Mouse (Mus musculus) limb, embryonic 13.5 days (tissue): ENCODE measurements around the gene Glis1. TPM values are rescaled to one million over a fixed set of nuclear protein-coding genes. Genes with fewer than 3 reads are reported as not detected.
"Not testable (repeated sequence)": the region's sequence is repeated elsewhere in the genome, so short reads cannot be mapped to it uniquely, and the experiment has no call there.

Source experiments
- ATAC-seq: fragments of 200-750 bp; cut with Nextera tagmentation; 2 replicates; pipeline ENCODE4 v1.8.0; 2017; ENCODE audit warnings: low read depth, moderate number of reproducible peaks, moderate TSS enrichment; ENCODE audit not compliant: low FRiP score
- H3K27ac ChIP-seq: fragments of 300-500 bp; sonication (generic); 2 replicates; pipeline ENCODE4 v1.5.1; 2015; ENCODE audit warnings: inconsistent platforms, mild to moderate bottlenecking, moderate library complexity
- H3K27me3 ChIP-seq: fragments of 300-500 bp; sonication (generic); 2 replicates; pipeline ENCODE4 v1.6.1; 2015; ENCODE audit warnings: mild to moderate bottlenecking, inconsistent platforms
- H3K36me3 ChIP-seq: fragments of 300-500 bp; sonication (generic); 2 replicates; pipeline ENCODE4 v1.6.1; 2015; ENCODE audit warnings: inconsistent platforms, mild to moderate bottlenecking, moderate library complexity
- H3K4me1 ChIP-seq: fragments of 300-500 bp; sonication (generic); 2 replicates; pipeline ENCODE4 v1.6.1; 2015; ENCODE audit warnings: inconsistent platforms
- H3K4me2 ChIP-seq: fragments of 300-500 bp; sonication (generic); replicated peaks from 2 replicates; pipeline ENCODE4 v1.6.1; 2015; ENCODE audit warnings: inconsistent platforms, mild to moderate bottlenecking, moderate library complexity
- H3K4me3 ChIP-seq: fragments of 300-500 bp; sonication (generic); 2 replicates; pipeline ENCODE4 v1.5.1; 2015; ENCODE audit warnings: moderate library complexity, mild to moderate bottlenecking, inconsistent platforms
- H3K9ac ChIP-seq: fragments of 300-500 bp; sonication (generic); 2 replicates; pipeline ENCODE4 v1.6.1; 2015; ENCODE audit warnings: mild to moderate bottlenecking, inconsistent platforms
- H3K9me3 ChIP-seq: fragments of 300-500 bp; sonication (generic); 2 replicates; pipeline ENCODE4 v1.6.1; 2016; ENCODE audit warnings: inconsistent platforms
- WGBS: fragments of 180-500 bp; shearing (Covaris S2); methylation state at CpG from one replicate; pipeline ENCODE4 v1.1.7; 2015; 5-methylcytosine and 5-hydroxymethylcytosine counted together
- polyA plus RNA-seq: library from polyadenylated mRNA; unstranded; fragments of >200 nt; fragmentation: Nextera tagmentation; extraction: Ambion mirVana; gene quantifications from 2 replicates; pipeline ENCODE4 v1.2.1, GENCODE M21; 2015

Glis1 gene
- polyA plus RNA-seq, 1 experiment from 2014 or later, result 10.9 TPM

DNA sequence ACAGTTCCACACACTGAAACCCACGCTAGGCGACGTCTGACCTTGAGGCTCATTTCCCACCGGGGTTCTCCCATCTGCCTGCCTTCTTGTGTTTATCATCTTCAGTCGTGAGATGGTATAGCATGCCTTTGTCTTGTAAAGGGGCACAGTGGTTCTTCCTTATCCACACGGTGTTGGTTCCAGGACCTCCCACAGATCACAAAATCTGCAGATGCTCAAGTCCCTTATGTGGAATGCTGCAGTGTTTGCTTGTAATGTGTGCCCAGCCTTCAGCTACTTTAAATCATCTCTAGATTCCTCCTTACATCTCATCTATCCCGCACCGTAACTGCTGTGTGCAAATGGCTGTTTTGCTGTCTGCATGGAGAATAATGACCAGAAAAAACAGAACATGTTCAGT is 154.7 kb downstream of the Glis1 start:
- no peak overlapping the region for H3K4me2 ChIP-seq
- H3K27me3 ChIP-seq, result peaks cover 7% of the 10 kb centered on the region; the same call in 1 of the 2 replicates
- H3K4me1 ChIP-seq, result peaks cover 57% of the 10 kb centered on the region
- no peaks in the 10 kb centered on the region for H3K9me3 ChIP-seq
- no peak overlapping the region for H3K4me3 ChIP-seq
- no peaks in the 10 kb centered on the region for H3K36me3 ChIP-seq
- H3K27ac ChIP-seq, result no peak overlapping the region; the same call in 1 of the 2 replicates
- no peak for ATAC-seq
- H3K9ac ChIP-seq, result no peak overlapping the region
- WGBS, result 77% methylated on average over 8 of the region's 8 CpGs

DNA sequence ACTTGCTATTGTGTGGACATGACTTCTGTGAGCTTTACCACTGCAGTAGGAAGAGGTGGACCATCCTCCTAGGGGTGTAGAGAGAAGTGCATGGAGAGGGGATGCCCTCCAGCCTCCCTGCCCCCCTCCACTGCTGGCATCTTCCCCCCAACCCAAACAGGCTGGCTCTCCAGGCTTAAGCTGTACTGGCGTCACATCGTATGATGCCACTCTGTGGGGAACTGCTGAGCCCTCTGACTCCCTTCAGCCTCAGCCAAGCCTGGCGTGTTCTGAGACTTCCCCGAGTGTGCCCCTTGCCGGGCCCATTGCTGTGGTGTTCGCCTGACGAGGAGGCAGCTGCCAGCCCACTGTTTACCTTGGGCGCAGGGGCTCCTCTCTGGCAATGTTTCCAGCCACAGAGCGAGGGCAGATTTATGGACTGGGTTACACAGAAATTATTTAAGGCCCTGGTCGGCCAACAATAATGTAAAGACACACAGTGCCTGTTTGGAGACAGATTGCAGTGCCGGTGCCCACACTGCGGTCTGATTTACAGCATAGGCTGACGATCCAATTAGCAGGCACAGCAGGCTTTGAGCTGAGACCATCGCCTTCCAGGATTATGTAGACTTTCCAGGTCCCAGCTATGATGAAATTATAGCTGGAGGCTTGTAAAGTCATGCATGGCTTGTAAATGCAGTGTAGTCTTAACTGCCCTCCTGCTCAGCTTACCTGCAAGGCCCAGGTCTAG is 156.6 kb downstream of the Glis1 start:
- Histone ChIP-seq H3K9ac (peak overlapping the region; percentile 31; the same call in 1 of the 2 replicates), H3K4me1 (peaks cover 57% of the 10 kb centered on the region), H3K27me3 (peaks cover 7% of the 10 kb centered on the region; the same call in 1 of the 2 replicates), H3K36me3 (no peaks in the 10 kb centered on the region), H3K9me3 (no peaks in the 10 kb centered on the region), H3K27ac (peak overlapping the region; percentile 78; the same call in 1 of the 2 replicates), H3K4me2 (0 out of 2 replicates have a peak overlapping the region, but pooled peaks have one; percentile 27), H3K4me3 (no peak overlapping the region)
- peak; percentile 82 for ATAC-seq
- 14% methylated on average over 14 of the region's 14 CpGs for WGBS

GRCm38 (mm10) chr4:107593426-107593825 is 159.0 kb downstream of the Glis1 start:
- ATAC-seq, result no peak
- Histone ChIP-seq H3K27me3 (peaks cover 7% of the 10 kb centered on the region; the same call in 1 of the 2 replicates), H3K36me3 (no peaks in the 10 kb centered on the region), H3K4me1 (peaks cover 57% of the 10 kb centered on the region), H3K4me2 (no peak overlapping the region), H3K4me3 (no peak overlapping the region), H3K9me3 (no peaks in the 10 kb centered on the region), H3K27ac (no peak overlapping the region), H3K9ac (no peak overlapping the region)
- WGBS, result 77% methylated on average over 4 of the region's 4 CpGs

DNA sequence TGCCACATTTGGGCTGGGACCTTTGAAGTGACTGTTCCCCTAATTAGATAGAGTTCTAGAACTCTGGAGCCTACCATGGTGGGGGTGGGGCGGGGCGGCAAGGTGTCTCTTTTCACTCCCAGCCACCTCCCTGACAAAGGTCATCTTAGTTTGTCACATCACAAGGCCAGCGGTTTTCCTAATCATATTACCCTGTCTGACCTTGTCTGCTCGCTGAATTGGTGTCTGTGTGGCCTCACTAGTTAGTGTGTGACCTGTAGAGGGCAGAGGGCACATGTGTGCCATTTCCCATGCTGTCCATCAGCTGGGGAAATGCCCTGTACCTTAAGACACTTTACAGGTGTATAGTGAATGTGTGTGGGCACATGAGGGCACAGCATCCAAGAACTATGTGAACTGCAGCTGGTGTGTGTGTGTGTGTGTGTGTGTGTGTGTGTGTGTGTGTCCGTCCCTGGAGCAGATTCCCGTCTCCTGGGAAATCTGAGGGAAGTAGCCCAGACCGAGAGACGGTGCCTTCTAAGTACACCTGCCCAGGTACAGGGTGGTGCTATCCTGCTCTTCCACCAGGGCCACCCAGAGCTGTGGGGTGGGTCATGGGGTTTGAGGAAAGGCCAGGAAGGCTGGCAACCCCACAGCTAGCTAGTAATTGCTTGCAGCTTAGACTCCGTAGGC is 163.0 kb downstream of the Glis1 start:
- Histone ChIP-seq H3K36me3 (no peaks in the 10 kb centered on the region), H3K27me3 (peaks cover 3% of the 10 kb centered on the region; the same call in 1 of the 2 replicates), H3K9ac (peak overlapping the region; percentile 43; the same call in 1 of the 2 replicates), H3K4me1 (peaks cover 34% of the 10 kb centered on the region), H3K4me2 (peak overlapping the region; percentile 25), H3K9me3 (no peaks in the 10 kb centered on the region), H3K4me3 (no peak overlapping the region), H3K27ac (peak overlapping the region; percentile 69; the same call in 1 of the 2 replicates)
- WGBS, result 26% methylated on average over 9 of the region's 9 CpGs
- ATAC-seq, result no peak

DNA sequence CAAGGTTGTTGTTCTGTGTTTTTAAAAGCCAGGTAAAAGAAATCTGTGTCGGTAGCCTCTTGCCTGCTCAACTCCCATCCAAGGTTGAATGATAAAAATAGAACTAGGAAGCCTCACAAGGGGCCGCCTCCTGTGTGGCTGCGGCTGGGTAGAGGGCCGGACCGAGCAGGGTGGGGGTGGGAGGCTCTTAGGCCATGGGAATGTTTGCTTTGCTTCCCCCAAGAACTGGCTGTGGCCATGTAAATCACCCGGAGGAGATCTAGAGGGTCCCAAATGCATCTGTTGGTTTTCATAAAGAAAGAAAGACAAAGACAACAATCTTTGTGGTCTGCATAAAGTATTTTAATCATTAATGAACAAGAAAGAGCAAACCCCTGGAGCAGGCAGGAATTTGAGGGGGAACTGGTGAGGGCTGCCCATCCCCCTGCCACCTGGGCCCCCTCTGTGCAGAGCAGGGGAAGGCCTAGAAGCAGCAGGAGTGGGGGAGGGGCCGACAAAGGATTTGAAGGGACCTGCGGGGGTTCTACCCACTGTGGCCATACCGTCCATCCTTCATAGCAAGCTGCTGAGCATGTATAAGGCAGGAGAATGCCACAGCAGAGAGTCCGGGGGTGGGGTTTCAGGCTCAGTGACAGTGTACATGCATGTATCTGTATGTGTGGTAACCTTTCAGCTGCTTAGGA is 163.6 kb downstream of the Glis1 start:
- Histone ChIP-seq H3K4me3 (no peak overlapping the region), H3K4me2 (peak overlapping the region; percentile 25), H3K36me3 (no peaks in the 10 kb centered on the region), H3K9me3 (no peaks in the 10 kb centered on the region), H3K27me3 (peaks cover 3% of the 10 kb centered on the region; the same call in 1 of the 2 replicates), H3K27ac (peak overlapping the region; percentile 69; the same call in 1 of the 2 replicates), H3K4me1 (peaks cover 38% of the 10 kb centered on the region), H3K9ac (peak overlapping the region; percentile 43)
- 11% methylated on average over 10 of the region's 10 CpGs for WGBS
- peak; percentile 54; the same call in 1 of the 2 replicates for ATAC-seq

DNA sequence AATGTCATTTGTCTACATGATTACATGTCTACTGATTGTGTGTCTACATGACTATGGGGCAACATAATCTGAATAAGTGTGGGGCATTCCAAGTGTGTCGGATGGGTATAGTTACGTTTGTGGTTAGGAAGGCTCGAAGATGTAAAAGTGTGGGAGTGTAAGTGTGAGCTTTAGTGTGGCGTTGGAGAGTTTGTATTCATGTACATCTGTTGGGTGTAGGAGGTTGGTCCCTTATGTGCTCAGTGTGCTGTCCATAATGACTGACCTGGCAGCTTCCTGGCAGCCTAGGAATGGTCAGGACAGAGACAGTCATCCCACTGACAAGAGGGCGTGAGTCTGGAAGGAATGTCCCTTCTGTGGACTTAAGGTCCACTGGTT is 164.2 kb downstream of the Glis1 start:
- H3K27ac ChIP-seq, result peak overlapping the region; percentile 69; the same call in 1 of the 2 replicates
- H3K27me3 ChIP-seq, result not testable (repeated sequence)

GRCm38 (mm10) chr4:107602284-107602683 is 167.9 kb downstream of the Glis1 start:
- Histone ChIP-seq H3K4me3 (no peak overlapping the region), H3K9me3 (no peaks in the 10 kb centered on the region), H3K27me3 (0 out of 2 replicates have a peak, but pooled peaks cover 3% of the 10 kb centered on the region), H3K36me3 (no peaks in the 10 kb centered on the region), H3K9ac (no peak overlapping the region), H3K4me1 (peaks cover 51% of the 10 kb centered on the region), H3K4me2 (no peak overlapping the region), H3K27ac (no peak overlapping the region)
- WGBS, result 76% methylated on average over 7 of the region's 7 CpGs
- ATAC-seq, result no peak

More for the DNA sequence above, 164.2 kb downstream of the Glis1 start:
- H3K9ac ChIP-seq, ATAC-seq, H3K36me3 ChIP-seq, H3K9me3 ChIP-seq, H3K4me2 ChIP-seq, H3K4me3 ChIP-seq: not testable (repeated sequence)
- peaks cover 41% of the 10 kb centered on the region for H3K4me1 ChIP-seq
- WGBS, result 88% methylated on average over 5 of the region's 5 CpGs

DNA sequence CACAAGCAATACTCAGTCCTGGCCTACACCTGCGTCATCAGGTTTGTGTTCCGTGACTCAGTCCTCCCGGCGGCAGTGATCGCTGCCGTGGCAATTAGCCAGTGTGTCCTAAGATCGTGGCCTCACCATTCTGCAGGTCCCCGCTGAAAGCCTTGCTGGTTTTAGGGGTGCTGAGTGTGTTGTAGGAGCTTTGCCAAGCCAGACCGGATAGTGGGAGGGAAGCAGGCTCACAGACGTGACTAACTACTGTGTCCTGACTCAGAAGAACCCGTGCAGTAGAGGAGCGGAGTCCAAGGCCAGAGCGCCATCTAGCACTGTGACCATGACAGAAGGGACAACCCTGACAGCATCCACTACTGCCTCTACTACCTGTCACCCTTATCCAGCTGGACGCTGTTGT is 168.4 kb downstream of the Glis1 start:
- peaks cover 46% of the 10 kb centered on the region for H3K4me1 ChIP-seq
- WGBS, result 79% methylated on average over 14 of the region's 14 CpGs
- peaks cover 7% of the 10 kb centered on the region; the same call in 1 of the 2 replicates for H3K27me3 ChIP-seq
- H3K9me3 ChIP-seq, result no peaks in the 10 kb centered on the region
- H3K36me3 ChIP-seq, result no peaks in the 10 kb centered on the region
- no peak overlapping the region; the same call in 1 of the 2 replicates for H3K27ac ChIP-seq
- H3K9ac ChIP-seq, result peak overlapping the region; percentile 32; the same call in 1 of the 2 replicates
- H3K4me3 ChIP-seq, result no peak overlapping the region
- ATAC-seq, result peak; percentile 46
- H3K4me2 ChIP-seq, result no peak overlapping the region

DNA sequence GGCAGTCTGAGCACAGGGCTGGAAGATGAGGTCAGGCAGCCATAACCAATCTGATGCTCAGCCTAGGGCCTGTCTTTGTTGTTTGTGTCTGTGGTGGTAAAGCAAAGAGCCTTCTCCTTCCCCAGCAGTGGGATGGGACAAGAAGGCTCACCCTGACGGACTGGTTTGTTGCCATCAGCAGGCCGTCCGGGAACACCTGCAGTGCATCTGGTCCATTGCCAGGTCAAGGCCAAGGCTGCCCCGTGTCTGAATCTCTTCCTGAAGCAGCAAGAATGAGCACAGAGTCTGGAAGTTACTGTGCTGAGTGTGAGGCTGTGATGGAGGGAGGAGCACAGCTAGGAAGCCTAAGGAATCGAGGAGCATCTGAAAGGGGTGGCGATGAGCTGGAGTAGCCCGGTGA is 168.8 kb downstream of the Glis1 start:
- Histone ChIP-seq H3K4me2 (no peak overlapping the region), H3K27me3 (peaks cover 7% of the 10 kb centered on the region; the same call in 1 of the 2 replicates), H3K27ac (no peak overlapping the region; the same call in 1 of the 2 replicates), H3K4me3 (no peak overlapping the region), H3K36me3 (no peaks in the 10 kb centered on the region), H3K9ac (peak overlapping the region; percentile 32; the same call in 1 of the 2 replicates), H3K4me1 (peaks cover 46% of the 10 kb centered on the region), H3K9me3 (no peaks in the 10 kb centered on the region)
- WGBS, result 66% methylated on average over 7 of the region's 7 CpGs
- ATAC-seq, result no peak

GRCm38 (mm10) chr4:107605964-107606602 is 171.7 kb downstream of the Glis1 start:
- H3K4me1 ChIP-seq, result peaks cover 61% of the 10 kb centered on the region
- no peak for ATAC-seq
- no peaks in the 10 kb centered on the region for H3K9me3 ChIP-seq
- H3K9ac ChIP-seq, result peak overlapping the region; percentile 21; the same call in 1 of the 2 replicates
- H3K27me3 ChIP-seq, result peaks cover 7% of the 10 kb centered on the region; the same call in 1 of the 2 replicates
- no peaks in the 10 kb centered on the region for H3K36me3 ChIP-seq
- no peak overlapping the region for H3K4me3 ChIP-seq
- no peak overlapping the region for H3K4me2 ChIP-seq
- H3K27ac ChIP-seq, result no peak overlapping the region
- WGBS, result 64% methylated on average over 17 of the region's 17 CpGs

DNA sequence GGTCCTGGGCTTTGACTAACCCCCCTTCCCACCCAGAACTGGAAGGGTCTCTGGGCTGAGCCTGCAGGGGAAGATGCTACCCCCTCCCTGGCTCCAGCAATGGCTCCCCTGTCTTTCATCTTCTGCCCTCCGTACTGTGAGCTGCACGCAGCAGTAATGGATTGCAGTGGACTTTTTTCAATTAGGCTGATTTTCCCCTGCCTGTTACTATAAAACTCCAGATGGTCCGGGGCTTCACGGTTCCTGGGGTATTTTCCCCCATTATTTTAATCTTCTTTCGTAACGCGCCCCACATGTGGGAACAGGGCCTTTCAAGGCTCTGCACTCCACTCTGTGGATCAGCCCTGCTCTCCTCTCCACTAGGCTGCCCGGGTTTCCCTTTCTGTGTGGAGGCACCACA is 175.4 kb downstream of the Glis1 start:
- 24% methylated on average over 8 of the region's 8 CpGs for WGBS
- H3K4me2 ChIP-seq, result peak overlapping the region; percentile 21; the same call in 1 of the 2 replicates
- H3K9me3 ChIP-seq, result no peaks in the 10 kb centered on the region
- H3K27me3 ChIP-seq, result peaks cover 5% of the 10 kb centered on the region; the same call in 1 of the 2 replicates
- H3K36me3 ChIP-seq, result no peaks in the 10 kb centered on the region
- ATAC-seq, result peak; percentile 81
- peaks cover 63% of the 10 kb centered on the region for H3K4me1 ChIP-seq
- no peak overlapping the region for H3K4me3 ChIP-seq
- 0 out of 2 replicates have a peak overlapping the region, but pooled peaks have one; percentile 20 for H3K9ac ChIP-seq
- H3K27ac ChIP-seq, result peak overlapping the region; percentile 75
